Mouse (Mus musculus) B cell, adult 2 months (primary cell): ENCODE results near the gene Tns3.

Source experiments
- DNase-seq, 2 experiments: peaks; one replicate each; pipeline ENCODE4 v3.0.0; 2022

Gene Tns3

DNA sequence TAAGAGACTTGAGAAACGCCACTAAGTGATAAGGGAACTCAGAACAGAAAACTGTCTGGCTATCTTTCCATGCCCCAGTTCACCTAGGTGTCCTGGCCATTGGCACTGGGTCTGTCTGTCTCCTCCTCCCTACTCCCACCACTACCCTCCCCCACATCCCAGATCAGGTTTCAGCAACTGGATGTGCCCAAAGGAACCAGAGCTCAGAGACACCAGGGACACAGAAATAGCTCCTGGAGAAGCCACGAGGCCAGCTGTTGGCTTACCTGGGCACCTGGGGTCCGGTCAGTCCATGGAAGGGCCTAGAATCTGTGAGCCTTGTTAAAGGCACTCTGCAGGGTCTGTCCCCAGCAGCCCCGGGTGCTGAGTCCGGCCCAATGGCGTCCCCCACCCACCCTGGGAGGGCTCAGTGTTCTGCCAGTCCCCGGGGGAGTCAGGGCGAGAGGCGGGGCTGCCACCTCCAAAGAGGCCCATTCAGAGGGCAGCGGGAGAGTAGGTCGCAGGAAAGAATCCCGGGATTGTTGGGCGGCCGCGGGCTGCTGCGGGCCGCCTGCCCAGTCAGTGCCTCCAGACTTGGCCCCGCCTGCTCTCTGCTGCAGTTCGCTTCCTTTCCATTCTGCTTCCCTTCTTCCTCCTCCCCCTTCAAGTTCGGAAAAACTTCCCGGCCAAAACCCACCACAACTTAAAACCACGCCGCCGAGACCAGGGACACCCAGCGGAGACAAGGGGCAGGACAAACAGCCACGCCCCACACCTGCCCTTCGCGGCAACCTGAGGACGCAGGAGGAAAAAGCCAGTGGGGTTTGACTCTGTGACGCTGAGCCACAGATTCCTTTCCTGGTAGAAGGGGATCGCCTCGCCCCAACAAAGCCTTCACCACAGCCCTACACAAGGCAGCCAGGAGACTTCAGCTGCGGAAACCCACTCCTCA lies 195.9 kb downstream of the Tns3 start:
- no peak for DNase-seq

DNA sequence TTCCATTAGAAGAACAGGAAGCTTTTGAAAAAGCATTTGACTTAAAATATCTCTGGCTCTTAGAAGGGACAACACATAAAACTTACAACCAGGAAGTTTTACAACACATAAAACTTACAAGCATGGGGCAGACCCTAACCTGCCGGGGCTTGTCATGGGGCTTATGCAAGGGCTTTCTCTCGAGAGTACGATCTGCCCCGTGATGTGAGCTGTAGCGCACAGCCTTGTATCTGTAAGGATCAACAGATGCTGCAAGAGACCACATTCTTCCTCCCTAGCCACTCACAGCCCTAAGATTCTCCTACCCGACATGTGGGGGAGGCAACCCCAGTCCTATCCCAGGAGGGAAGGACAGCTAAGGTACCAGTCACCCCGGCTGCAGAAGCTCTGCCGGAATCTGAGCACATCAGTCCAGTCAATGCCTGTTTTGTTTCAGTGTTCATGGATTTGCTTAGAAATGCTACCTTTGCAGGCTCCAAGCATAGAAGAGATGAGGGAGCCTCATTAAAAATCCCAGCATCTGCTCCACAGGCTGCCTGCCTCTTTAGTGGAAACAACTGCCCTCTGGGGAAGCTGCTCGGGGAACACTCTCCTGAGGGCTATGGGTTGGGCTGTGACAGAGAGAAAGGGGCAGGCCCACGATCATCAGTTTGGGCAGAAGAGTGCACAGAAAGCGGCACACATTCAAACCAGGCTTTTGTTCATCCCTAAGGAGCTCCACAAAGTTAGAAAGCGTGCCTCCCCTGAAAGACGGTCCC lies 196.8 kb downstream of the Tns3 start:
- DNase-seq = no peak

DNA sequence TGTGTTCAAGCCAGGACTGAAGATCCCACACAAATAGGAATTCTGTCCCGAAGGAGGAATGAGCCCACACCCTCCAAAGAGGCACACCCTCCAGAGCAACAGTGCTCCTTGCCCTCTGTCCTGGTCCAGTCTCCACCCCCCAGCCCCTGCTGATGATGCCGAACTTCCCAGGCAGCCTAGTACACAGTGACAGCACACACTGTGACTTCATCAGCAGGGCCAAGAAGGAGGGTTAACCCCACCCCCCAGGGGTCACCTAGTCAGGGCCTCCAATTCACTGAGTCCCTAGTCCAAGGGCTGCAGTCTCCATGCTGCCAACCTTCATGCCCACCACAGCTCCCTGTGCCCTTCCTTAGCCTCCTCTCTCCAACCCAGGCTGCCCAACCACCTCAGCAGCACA lies 200.5 kb downstream of the Tns3 start:
- no peak for DNase-seq

DNA sequence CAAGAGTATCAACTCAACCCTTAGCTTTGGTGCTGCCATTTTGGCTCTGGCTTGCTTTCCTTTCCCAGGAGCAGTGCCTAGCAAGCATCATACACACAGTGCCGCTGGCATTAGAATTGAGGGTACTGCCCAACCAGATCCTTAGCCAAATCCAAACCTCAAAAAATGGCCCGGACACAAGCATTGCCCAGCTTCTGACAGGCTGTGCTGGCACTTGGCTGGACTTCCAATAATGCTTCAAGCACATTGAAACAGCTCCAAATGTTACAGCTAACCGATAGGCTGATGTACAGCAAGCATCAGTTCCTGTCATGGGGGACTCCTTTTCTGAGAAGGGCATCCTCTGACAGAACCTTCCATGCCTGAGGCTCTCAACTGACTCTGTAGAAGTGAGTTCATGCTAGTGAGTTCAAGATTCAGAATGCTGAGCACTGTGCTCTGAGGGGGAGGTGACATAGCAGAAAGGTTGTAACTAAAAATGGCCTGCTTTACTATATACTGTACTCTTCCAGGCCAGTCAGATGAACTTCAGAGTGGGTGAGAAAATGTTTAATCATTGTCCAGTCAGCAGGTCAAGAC lies 201.4 kb downstream of the Tns3 start:
- DNase-seq = no peak

DNA sequence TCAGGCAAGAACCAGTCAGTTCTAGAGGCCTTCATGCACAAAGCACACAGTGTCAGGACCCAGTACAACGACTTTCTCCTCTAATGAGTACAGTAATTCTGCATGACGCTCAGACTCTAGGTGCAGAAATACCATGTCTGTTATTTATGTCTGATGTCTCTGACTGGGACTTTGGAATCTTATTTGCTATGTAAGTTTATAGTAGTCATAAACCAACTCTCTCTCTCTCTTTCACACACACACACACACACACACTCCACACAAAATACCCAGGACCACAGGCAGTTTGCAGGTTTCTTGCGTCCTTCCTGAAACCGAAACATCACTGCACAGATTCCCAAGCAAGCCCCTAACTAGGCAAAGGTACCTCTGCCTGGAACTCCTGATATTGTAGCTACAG lies 203.5 kb downstream of the Tns3 start:
- no peak for DNase-seq

DNA sequence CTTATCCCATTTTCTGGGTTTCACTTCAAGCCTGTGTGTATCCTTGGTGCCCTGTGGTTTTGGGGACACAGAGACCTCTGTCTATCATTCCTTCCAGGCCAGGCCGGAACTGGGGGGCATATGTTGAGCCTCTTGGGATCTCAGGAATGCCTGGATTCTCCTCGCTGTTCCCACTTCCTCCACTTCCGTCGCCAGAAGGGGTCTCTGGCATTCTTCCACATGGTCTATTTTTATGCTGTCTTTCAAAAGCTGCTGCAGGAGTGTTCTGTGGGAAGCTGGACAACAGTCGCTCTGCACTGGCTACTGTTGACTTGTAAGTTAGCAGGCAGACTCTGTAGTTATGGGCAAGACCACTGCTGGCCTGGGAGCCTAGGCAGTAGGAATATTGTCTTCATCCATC lies 206.4 kb downstream of the Tns3 start:
- no peak for DNase-seq

DNA sequence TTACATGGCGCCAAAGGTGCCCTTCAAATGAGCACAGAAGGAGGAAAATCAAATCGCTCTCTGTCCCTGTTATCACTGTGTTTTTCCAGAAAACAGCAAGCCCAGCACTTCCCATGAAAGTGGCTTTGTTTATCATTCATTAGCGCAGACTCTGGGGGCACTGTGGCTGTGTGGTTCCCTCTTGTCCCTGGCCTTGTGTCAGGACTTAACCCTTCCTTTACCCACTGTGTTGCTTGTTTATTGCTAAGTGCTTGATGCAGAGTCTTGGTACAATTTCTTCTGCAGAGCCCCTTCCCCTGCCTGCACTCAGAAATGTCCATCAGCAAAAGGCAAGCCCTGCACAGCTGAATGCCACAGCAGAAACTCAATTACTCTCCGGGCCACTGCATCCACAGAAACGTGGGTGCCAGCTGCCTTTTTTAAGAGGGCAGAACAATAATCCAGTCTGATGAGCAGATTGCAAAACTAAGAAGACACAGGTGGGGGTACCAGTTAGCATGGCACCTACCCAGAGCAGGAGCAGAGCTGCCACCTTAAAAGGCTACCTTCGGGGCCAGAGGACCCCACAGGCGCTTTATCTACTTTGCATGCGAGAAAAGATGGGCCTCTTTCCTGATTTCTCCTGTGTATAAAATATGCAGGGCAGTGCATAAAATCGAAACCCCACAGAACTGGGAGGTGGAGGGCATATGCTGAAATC lies 207.6 kb downstream of the Tns3 start:
- no peak for DNase-seq

DNA sequence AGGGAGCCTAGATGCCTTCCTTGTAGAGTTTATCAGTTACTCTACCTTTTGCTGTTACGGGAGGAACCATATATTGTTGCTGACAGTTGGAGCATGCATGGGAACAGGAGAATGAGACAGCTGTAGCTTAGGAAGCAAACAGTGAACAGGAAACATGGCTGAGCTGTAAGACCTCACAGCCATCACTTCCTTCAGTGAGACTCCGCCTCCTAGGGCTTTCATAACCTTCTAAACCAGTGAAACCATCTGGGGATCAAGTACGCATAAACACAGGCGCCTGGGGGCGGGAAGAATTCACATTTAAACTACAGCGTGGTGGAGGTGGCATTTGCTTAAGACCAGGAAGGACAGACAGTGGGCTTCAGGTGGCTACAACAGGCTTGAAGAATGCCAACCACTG lies 208.7 kb downstream of the Tns3 start:
- no peak for DNase-seq

DNA sequence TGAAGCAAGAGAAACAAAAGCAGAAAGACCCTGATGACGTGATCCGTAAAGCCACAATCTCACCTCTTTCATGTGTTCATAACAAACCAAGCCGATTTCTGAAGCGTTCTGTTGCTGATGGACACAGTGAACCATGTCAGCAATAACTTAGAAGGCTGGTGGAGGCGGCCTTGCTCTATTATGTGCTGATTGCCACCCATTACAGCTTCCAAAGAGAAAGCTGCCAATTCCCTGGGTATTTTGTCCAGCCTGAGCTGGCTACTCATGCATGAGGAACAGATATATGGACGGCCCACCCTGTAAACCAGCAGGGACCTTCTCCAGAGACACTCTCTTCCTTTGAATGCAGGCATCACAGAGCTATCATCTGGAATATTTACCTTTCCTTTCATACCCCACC lies 211.1 kb downstream of the Tns3 start:
- no peak for DNase-seq

DNA sequence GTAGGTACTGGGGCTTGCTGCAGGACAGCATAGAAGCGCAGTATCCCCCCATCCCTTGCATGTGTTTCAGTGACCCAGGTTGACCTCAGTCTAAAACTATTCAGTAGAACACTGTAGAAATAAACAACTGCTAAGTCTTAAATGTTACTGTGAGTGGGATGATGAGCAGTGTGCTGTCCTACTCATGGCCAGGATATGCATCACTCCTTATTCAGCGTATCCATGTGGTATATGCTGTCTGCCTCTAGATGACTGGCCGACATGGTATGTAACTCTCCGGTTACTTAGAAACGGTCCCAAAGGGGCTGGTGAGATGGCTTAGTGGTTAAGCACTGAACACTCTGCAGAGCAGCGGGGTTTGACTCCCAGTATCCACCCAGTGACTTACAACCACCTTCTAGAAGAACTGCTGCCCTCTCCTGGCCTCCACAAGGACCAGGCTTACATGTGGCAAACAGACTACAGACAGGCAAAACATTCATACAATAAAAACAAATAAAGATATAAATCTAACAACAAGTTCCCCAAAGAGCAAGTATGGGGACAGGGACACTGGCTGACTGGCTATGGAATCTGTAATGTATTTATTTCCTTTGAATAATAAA lies 212.6 kb downstream of the Tns3 start:
- no peak for DNase-seq

DNA sequence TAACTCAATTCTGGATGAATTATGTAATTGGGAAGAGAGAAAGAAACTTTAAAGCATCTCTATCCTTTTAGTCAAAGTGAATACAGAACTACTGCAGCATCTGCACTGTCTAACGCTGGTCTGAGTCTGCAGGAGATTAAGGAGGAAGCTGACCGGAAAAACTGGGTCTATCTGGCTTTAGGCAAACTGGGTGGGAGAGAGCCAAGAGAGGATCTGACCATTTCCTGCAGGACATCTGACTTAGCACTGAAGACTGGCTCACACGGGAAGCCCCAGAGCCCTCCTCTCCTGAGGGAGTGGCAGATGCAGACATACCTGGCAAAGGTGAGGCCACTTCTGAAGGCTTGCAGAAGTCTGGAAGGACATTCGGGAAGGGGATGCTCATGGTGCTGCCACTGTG lies 213.8 kb downstream of the Tns3 start:
- no peak for DNase-seq

DNA sequence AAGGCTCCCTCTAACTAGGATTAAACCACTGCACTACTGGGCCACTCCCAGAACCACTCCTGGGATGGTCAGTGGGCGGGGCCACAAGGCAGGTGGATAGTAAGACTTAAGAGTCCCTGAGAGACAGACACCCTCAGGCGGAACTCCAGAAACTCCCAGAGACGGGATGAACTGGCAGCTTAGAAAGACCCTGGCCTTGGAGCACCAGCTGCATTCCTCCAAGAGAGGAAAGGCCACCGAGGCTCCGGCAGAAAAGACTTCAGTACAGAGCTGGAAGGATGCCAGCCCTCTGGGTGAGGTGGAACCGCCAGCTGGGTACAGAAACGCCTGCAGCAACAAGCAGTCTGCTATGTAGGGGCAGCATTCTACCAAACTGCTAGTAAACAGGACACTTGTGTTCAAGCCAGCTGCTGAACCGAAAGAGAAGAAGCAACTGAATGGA lies 218.4 kb downstream of the Tns3 start:
- no peak for DNase-seq

DNA sequence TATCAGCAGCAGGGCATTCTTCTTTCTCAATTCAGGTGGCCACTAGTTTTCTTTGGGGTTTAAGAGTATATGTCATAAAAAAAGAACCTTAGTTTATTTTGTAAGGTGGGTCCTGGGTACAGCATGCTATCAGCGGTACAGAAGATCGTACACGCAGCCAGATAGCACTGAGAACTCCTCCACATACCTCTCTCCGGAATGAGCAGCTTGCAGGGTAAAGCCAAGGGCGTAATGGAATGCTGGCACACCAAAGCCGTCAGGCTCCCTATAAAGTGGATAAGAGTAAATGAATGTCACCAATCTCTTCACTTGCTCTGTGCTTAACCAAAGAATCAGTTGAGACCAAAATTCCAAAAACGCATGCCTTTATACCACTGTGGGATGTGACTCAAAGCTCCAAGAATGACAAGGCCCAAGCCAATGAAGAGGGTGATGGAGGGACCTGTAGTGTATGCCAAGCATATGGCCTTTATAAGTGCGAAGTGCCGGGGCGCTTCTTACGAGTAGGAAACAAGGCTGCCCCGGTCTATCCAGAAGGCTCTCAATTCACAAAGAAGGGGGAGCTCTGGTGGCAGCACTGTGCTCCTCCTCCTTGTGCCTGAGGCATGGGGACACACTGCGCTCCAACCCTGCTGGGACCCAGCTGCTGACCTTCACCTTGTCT lies 219.4 kb downstream of the Tns3 start:
- no peak for DNase-seq

DNA sequence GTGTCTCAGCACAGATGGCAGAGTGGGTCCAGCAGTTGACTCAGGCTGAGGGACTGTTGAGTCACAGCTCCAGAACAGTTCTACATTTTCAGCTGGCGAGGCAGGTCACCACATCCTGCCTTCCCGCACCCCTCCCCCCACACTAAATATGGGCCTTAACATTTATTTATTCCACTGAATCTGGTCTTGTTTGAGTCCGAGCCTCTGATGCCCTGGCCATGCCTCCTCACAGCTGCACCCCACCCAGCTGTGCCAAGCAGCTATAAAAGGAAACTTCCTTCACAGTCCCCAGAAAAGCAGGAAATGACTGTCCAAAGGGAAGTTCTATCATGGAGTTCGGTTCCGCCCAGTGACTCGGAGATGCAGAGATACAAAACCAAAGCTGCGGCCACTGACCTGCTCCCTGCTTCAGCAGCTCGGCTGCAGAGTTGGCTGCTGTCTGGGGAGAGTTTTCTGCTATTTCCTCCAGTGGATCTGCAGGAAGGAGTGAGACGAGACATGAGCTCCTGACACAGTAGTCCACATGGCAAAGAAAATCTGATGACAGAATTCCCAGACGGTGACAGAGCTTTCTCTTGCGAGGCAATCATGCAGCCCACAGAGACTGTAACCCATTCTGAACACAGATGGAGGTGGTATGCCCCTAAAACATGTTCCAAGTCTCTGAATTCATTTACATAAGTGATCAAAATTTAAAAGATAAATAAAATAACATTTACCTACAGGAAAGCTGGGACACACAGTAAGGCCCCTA lies 220.6 kb downstream of the Tns3 start:
- no peak for DNase-seq

DNA sequence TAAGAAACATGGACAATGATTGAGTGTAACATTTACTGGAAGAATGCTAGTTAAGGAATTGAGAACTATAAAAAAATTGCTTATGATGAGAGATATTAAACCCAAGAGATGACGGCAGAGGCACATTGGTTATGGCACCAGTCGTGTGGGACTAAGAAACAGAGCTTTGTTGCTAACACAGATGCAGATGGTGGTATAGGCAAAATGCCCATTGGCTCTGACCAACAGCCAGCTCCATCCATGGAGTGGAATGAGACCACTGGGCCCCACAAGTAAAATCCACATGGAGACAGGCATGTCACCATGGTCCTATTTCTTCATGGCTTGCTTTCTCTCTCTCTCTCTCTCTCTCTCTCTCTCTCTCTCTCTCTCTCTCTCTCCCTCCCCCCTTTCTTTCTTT lies 223.6 kb downstream of the Tns3 start:
- DNase-seq = no peak

DNA sequence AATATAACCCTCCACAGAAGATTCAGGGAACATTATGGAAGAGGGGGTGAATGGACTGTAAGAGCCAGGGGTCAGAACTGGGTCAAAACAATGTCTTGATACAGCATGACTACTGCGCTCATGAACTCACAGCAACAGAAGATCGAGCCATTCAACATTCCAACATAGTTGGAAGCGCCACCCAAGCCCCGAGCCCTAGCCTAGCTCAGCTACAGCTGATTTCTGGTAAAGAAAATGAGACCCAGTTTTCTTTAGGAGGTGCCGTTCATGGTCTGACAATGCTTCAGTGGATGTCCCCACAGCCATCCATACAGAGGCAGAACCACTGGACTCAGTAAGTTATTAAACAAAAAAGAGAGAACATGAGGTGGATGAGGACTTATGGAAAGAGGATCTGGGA lies 224.1 kb downstream of the Tns3 start:
- DNase-seq = no peak

DNA sequence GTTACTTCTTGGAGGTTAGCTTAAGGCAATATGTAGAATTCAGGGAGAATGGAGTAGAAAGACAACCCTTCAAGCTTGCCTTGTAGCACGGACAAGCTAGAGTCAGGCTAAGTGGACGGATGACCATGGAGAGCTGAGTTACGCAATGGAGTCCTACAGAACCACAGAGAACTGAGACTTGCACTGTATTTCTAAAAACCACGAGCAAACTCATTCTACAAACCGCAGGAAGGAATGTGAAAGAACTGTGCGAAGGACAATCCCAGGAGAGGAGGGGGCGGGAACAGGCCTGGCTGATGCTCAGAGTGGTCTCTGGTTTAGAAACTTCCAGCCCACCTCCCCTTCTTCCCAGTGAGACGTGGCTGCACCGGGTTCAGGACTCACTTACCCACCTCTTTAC lies 225.3 kb downstream of the Tns3 start:
- no peak for DNase-seq

DNA sequence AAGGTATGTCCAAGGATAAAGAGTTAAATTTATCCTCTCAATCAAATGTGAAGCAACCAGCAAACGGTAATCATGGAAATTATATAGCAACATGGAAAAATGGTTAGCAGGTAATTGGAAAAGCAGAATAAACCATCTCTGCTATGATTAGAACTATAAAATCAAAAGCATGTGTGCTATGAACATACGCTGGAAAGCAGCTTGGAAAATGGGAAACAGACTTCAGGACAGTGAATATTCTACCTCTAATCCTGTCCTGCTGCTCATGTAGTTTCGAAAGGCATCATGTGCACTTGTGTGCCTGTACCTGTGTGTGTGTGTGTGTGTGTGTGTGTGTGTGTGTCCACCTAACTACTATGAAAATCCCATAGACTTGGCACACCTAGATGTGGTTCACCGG lies 226.1 kb downstream of the Tns3 start:
- no peak for DNase-seq

DNA sequence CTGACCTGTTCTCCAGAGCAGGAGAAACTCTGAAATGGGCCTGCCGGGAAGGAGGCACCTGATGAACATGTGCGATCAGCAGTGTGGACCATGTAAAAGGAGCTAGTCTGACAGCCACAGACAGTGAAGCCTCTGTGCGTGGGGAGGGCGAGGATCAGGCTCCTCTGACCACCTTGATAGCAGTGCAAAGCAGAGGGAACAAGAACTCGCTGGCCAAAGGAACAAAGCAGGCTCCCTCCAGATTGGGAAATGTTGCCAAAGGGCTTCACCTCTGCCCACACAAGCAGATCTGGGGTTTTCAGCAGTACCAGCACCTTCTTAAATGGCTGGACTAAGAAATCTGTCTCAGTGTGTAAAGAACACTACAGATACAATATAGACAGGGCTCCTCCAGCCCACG lies 229.2 kb downstream of the Tns3 start:
- no peak for DNase-seq

DNA sequence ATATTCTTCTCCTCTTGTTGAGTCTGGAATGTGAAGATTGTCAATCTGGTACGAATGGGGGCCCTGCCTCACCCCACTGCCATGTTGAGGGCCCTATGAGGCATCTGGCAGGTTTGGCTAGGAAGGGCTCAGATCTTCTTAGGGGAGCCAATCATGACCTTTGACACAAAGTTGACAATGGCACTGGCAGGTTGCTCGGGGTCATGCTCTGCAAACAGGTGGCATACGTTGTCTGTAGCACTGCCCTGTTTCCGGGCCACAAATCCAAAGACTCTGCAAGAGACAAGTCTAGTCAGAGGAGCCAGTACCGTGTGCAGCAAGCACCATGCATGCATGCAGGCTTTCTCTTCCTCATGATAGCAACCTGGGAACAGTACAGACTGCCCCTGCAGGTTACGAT lies 230.0 kb downstream of the Tns3 start:
- DNase-seq = no peak

DNA sequence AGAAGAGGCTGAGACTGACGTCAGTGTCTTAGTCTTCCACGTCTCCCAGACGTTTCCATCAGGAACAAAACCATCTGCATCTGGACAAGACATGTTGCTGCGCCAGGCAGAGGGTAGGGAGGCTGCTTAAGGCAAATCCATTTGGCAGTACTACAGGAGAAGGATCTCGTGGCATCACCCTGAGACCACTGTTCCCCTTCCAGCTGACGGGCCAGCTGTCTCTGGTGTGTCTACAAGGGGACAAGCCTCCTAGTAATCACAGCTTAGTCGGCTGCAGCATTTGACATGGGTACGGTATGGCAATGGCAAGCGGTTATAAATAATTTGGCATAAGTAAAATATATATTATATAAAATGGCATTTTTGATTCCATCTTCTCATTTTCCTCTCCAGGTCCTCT lies 230.9 kb downstream of the Tns3 start:
- no peak for DNase-seq

DNA sequence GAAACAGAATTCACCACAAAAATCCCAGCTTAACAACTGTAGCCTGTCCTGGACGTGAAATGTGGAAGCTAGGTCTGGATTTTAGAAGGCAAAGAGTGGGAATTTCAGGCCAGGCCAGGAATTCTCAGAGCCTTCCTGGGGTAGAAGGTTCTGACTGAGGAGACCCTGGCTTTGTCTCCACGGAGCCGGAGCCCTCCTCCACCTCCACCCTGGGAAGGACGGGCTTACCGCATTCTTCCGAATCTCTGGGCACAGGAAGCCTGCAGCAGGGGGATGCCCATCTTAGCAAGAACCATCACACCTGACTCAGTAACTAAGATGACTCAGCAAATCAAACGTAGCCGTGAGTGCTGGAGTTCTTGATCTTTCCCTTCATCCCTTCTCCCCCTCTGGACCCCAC lies 231.4 kb downstream of the Tns3 start:
- DNase-seq = no peak
